Mouse (Mus musculus) hindbrain, postnatal 0 days (tissue): ENCODE results near the gene Entpd7. TPM values are rescaled to one million over a fixed set of nuclear protein-coding genes. Genes with fewer than 3 reads are reported as not detected.

ENCODE experiments used
- ATAC-seq: fragments of 200-750 bp; cut with Nextera tagmentation; 2 replicates; pipeline ENCODE4 v1.8.0; 2017; ENCODE audit warnings: mild to moderate bottlenecking, moderate TSS enrichment, moderate library complexity
- DNase-seq: peaks from one replicate; pipeline ENCODE4 v3.0.0-alpha.2; 2015; ENCODE audit warnings: low spot score
- H3K27ac ChIP-seq: fragments of 300-500 bp; sonication (generic); 2 replicates; pipeline ENCODE4 v1.5.1; 2014; ENCODE audit warnings: mild to moderate bottlenecking
- H3K27me3 ChIP-seq: fragments of 300-500 bp; sonication (generic); 2 replicates; pipeline ENCODE4 v1.6.1; 2014; ENCODE audit warnings: low read length, mixed read lengths; ENCODE audit not compliant: insufficient read depth
- H3K36me3 ChIP-seq: fragments of 300-500 bp; sonication (generic); 2 replicates; pipeline ENCODE4 v1.6.1; 2014; ENCODE audit warnings: low read length, mixed read lengths; ENCODE audit not compliant: insufficient read depth
- H3K4me1 ChIP-seq: fragments of 300-500 bp; sonication (generic); 2 replicates; pipeline ENCODE4 v1.6.1; 2014; ENCODE audit warnings: antibody characterized with exemption, low read length, mixed read lengths; ENCODE audit not compliant: insufficient read depth
- H3K4me2 ChIP-seq: fragments of 300-500 bp; sonication (generic); 2 replicates; pipeline ENCODE4 v1.6.1; 2014; ENCODE audit warnings: low read depth, mild to moderate bottlenecking, low read length, moderate library complexity, mixed read lengths
- H3K4me3 ChIP-seq: fragments of 300-500 bp; sonication (generic); 2 replicates; pipeline ENCODE4 v1.5.1; 2014; ENCODE audit warnings: low read length
- H3K9ac ChIP-seq: fragments of 300-500 bp; sonication (generic); replicated peaks from 2 replicates; pipeline ENCODE4 v1.6.1; 2014; ENCODE audit warnings: mild to moderate bottlenecking, low read length, moderate library complexity, mixed read lengths
- H3K9me3 ChIP-seq: fragments of 300-500 bp; sonication (generic); 2 replicates; pipeline ENCODE4 v1.6.1; 2016; ENCODE audit warnings: low read length, mixed read lengths
- CTCF ChIP-seq: IDR thresholded peaks from 2 replicates; pipeline ENCODE4 v1.5.1; 2016; ENCODE audit warnings: antibody characterized with exemption, control low read depth, low read depth
- WGBS: fragments of 180-500 bp; shearing (Covaris S2); extraction: QIAGEN DNeasy Blood & Tissue Kit; methylation state at CpG from one replicate; pipeline ENCODE4 v1.1.7; 2014; 5-methylcytosine and 5-hydroxymethylcytosine counted together
- polyA plus RNA-seq: library from polyadenylated mRNA; unstranded; fragments of >200 nt; fragmentation: Nextera tagmentation; extraction: Ambion mirVana; gene quantifications from 2 replicates; pipeline ENCODE4 v1.2.1, GENCODE M21; 2015
- total RNA-seq: library from RNA; depleted of rRNA; stranded (reverse); fragments of >200 nt; gene quantifications from 2 replicates; pipeline ENCODE4 v1.2.3, GENCODE M21; 2014

Entpd7 gene
- total and polyA plus RNA-seq, 2 experiments from 2014 or later: 7.9 to 8.7 TPM

DNA sequence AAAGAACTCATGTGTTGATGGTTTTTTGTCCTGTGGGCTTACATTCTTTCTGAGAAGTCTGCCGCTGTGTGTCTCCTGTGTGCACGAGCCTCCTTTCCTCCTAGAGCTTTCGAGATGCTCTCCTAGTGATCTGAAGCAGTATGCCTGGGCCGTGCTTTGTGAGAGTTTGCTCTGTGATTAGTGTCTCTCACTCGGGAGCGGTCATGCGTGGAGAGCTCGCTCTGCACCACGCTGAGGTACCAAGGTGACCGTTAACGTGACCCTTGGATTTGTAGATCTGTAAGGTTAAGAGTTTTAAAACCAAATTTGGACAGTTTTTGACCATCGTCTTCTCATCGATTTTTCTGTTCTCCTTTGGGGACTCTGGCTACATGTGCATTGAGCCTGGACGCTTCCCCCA, 3.3 kb downstream of the Entpd7 start:
- WGBS: 63% methylated on average over 14 of the region's 14 CpGs
- Histone ChIP-seq H3K27me3 (no peaks in the 10 kb centered on the region), H3K4me3 (no peak overlapping the region), H3K4me1 (no peaks in the 10 kb centered on the region), H3K36me3 (no peaks in the 10 kb centered on the region), H3K9ac (no peak overlapping the region), H3K9me3 (no peaks in the 10 kb centered on the region), H3K4me2 (0 out of 2 replicates have a peak overlapping the region, but pooled peaks have one; percentile 3), H3K27ac (no peak overlapping the region)
- TF ChIP-seq CTCF: no peak
- ATAC-seq (no peak), DNase-seq (no peak)

DNA sequence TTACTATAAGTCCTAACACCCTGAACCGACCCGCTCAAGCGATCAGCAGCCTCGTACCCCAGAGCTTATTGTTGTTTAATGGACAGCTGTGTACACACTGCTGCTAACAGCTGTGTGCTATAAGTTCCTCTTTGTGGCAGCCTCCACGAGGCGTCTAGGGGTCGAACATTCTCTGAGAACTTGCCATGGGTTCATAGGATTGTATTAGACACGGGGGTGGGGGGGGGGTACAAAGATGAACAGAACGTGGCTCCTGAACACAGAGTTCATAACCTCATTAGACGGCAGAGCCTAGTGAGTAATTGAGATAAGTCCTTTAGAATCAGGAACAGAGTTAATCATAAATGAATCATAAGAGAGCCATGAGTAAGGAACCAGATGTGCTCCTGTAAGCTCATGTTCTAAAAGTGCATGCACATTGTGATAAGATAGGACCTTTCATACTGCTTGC, 6.1 kb downstream of the Entpd7 start:
- Histone ChIP-seq H3K4me3 (no peak overlapping the region), H3K27ac (no peak overlapping the region), H3K4me1 (no peaks in the 10 kb centered on the region), H3K9ac (no peak overlapping the region), H3K27me3 (no peaks in the 10 kb centered on the region), H3K4me2 (no peak overlapping the region), H3K36me3 (no peaks in the 10 kb centered on the region), H3K9me3 (no peaks in the 10 kb centered on the region)
- ATAC-seq (no peak), DNase-seq (no peak)
- WGBS: 50% methylated on average over 10 of the region's 10 CpGs
- TF ChIP-seq CTCF: no peak

- no peaks in the 10 kb centered on the region for H3K27me3 ChIP-seq
- no peak overlapping the region for H3K27ac ChIP-seq
- peaks cover 7% of the 10 kb centered on the region; the same call in 1 of the 2 replicates for H3K36me3 ChIP-seq
- TF ChIP-seq CTCF: no peak
- H3K4me3 ChIP-seq: no peak overlapping the region
- no peak overlapping the region for H3K4me2 ChIP-seq
- H3K9ac ChIP-seq: no peak overlapping the region
- ATAC-seq (no peak), DNase-seq (peak; percentile 30)
- no peaks in the 10 kb centered on the region for H3K9me3 ChIP-seq
- 83% methylated on average over 5 of the region's 5 CpGs for WGBS
- H3K4me1 ChIP-seq: no peaks in the 10 kb centered on the region
Measured at GRCm38 (mm10) chr19:43697666-43698370, 8.3 kb downstream of the Entpd7 start.

DNA sequence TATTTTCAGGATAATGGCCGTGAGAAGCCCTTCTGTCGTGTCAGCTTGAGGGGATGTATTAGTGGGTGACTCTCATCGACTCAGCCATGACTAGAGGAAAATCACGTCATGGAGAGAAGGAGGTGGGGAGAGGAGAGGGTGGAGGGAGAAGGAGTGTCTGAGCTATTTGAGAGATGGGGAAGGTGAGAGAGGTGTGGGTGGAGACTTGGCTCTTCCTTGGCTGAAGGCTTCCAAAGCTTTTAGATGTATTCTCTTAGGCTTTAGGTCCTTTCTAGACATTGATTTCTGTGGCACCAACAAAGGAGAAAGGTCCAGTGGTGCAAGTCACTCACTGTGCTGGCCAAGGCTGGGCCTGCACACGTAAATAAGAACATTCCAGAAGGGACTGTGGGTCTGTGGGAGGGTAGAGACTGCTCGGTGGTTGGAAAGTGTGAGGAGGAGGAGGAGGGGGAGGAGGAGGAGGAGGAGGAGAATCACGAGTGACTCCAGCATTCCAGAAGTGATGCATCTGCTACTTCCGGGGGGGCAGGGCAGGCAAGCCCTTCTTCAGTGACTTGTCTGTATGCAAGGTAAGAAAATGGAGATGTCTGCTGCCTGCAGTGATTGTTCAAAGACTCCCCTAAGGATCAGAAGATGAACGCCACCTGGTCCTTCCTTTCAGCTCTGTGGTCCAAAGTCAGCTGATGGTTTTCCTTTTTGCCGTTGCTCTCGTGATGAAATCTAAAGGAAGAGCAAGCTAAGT, 9.7 kb downstream of the Entpd7 start:
- no peak for DNase-seq
- H3K9me3 ChIP-seq: no peaks in the 10 kb centered on the region
- no peak for TF ChIP-seq CTCF
- H3K4me1 ChIP-seq: no peaks in the 10 kb centered on the region
- no peak overlapping the region for H3K27ac ChIP-seq
- no peaks in the 10 kb centered on the region for H3K27me3 ChIP-seq
- H3K9ac ChIP-seq: no peak overlapping the region
- H3K4me2 ChIP-seq: no peak overlapping the region
- 65% methylated on average over 11 of the region's 11 CpGs for WGBS
- no peak for ATAC-seq
- peaks cover 7% of the 10 kb centered on the region; the same call in 1 of the 2 replicates for H3K36me3 ChIP-seq
- H3K4me3 ChIP-seq: no peak overlapping the region

DNA sequence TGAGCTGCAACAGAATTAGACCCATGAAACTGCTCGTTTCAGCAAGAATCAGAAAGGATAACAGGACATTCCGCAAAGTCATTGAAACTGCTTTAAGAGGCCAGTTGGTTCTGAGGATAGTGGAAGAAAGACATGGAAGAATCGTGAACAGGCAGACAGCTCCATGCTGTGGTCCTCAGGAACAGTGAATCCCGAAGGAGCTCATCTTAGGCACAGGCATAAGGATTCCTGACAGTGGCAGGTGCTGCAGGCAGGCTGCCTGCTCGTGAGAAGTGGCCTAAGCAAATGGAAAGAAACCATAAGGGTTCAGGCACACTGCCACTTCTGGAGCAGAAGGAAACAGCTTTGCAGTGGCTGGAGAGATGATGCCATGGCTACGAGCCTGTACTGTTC, 10.3 kb downstream of the Entpd7 start:
- Histone ChIP-seq H3K36me3 (peaks cover 7% of the 10 kb centered on the region; the same call in 1 of the 2 replicates), H3K4me3 (no peak overlapping the region), H3K9me3 (no peaks in the 10 kb centered on the region), H3K9ac (no peak overlapping the region), H3K27me3 (no peaks in the 10 kb centered on the region), H3K27ac (no peak overlapping the region), H3K4me2 (no peak overlapping the region), H3K4me1 (no peaks in the 10 kb centered on the region)
- DNase-seq (no peak), ATAC-seq (no peak)
- 76% methylated on average over 6 of the region's 6 CpGs for WGBS
- TF ChIP-seq CTCF: no peak

GRCm38 (mm10) chr19:43704211-43704610, 14.7 kb downstream of the Entpd7 start:
- no peaks in the 10 kb centered on the region for H3K9me3 ChIP-seq
- no peak for DNase-seq
- WGBS: 89% methylated on average over 11 of the region's 11 CpGs
- no peak for TF ChIP-seq CTCF
- no peak overlapping the region for H3K9ac ChIP-seq
- peaks cover 17% of the 10 kb centered on the region; the same call in 1 of the 2 replicates for H3K36me3 ChIP-seq
- no peak overlapping the region for H3K4me3 ChIP-seq
- H3K4me1 ChIP-seq: no peaks in the 10 kb centered on the region
- no peak for ATAC-seq
- H3K4me2 ChIP-seq: no peak overlapping the region
- H3K27me3 ChIP-seq: no peaks in the 10 kb centered on the region
- H3K27ac ChIP-seq: no peak overlapping the region
